Mouse (Mus musculus) small intestine, adult 2 months (tissue): ENCODE measurements around the gene Tnrc18.

Experiments
- CTCF ChIP-seq: fragments of 200-500 bp; IDR thresholded peaks from 2 replicates; pipeline ENCODE4 v1.5.1; 2012; ENCODE audit warnings: low read depth, mild to moderate bottlenecking, control low read depth, inconsistent platforms, low read length, moderate library complexity, mixed read lengths; ENCODE audit not compliant: insufficient replicate concordance, insufficient read length; ENCODE audit errors: extremely low read depth
- POLR2A ChIP-seq: fragments of 200-500 bp; IDR thresholded peaks from 2 replicates; pipeline ENCODE4 v1.6.1; 2012; ENCODE audit warnings: low read depth, mild to moderate bottlenecking, control low read depth, inconsistent platforms, low read length, moderate library complexity

DNA sequence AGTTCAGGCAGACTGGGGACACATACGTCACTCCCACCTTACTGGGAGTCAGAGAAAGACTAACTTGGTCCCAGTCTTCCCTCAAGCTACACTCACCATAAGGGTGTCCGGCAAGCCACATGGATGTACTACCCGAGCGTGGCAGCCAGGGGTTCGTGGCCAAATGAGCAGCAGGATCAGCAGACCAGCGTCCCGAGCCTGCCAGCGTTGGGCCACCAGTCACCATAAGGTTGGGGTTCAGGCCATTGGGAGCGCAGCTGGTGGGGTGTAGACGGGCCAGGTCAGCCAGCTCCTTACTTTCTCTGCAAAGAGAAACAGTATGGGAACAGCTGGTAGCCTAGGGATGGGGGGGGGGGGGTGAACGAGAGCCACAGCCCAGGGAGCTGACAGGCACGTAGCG, 41.4 kb downstream of the Tnrc18 start:
- TF ChIP-seq POLR2A (no peak), CTCF (no peak)
